Mouse (Mus musculus): ENCODE data around the gene Mcoln2. TPM values are rescaled to one million over a fixed set of nuclear protein-coding genes. Genes with fewer than 3 reads are reported as not detected.

The Mcoln2 gene
- polyA plus RNA-seq, 1 experiment from 2014 or later, result 0.97 TPM

DNA sequence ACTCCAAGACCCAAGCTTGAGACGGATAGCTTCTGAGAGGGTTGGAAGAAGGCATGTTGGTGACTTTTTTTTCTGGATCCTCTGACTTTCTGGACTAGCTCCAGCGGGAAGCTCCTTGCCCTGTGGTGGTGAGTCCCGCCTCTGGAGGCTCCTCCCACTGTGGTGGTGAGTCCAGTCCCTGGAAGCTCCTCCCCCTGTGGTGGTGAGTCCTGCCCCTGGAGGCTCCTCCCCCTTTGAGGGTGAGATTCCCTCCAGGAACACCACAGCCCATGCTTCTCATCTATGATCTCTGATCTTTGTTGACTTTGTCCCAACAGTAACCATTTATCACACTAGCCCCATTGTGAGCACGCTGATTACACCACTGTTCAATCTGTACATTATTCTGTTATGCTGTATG lies 12.6 kb downstream of the Mcoln2 start:
- Histone ChIP-seq H3K4me1 (ENCODE audit: control insufficient read depth, insufficient read depth, low read length) (no peaks in the 10 kb centered on the region), H3K27me3 (replicated peaks; ENCODE audit: control insufficient read depth, insufficient read depth, low read length) (no peaks in the 10 kb centered on the region), H3K4me2 (ENCODE audit: low read depth, low read length) (no peak overlapping the region), H3K9me3 (ENCODE audit: control insufficient read depth, low read length) (no peaks in the 10 kb centered on the region), H3K9ac (ENCODE audit: low read depth, low read length) (no peak overlapping the region), H3K27ac (replicated peaks; ENCODE audit: low read depth, low read length) (no peak overlapping the region), H3K4me3 (ENCODE audit: low read depth, low read length) (no peak overlapping the region), H3K36me3 (ENCODE audit: control insufficient read depth, insufficient read depth, low read length) (no peaks in the 10 kb centered on the region)
- DNase-seq (ENCODE audit: low spot score), result no peak
- WGBS, result 82% methylated on average over 4 of the region's 4 CpGs
- no peak for ATAC-seq (ENCODE audit: low read depth)

DNA sequence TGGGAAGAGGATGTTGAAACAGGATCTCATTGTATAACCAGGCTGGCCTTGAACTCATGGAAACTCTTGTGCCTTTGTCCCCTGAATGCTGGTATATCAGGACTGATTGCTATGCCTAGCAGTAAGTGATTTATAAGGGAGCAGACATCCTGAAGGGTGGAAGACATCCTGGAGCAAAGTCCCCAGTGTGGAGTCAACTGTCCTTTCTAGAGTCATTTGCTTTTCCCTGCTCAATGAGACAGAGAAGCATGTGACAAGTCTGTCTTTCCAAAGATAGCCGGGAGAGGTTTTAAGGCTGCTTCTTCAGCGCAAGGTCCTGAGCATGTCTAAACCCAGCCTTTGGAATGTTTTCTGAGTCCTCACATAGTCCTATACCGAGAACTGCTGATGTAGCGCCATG lies 19.7 kb downstream of the Mcoln2 start:
- H3K4me1 ChIP-seq (ENCODE audit: control insufficient read depth, insufficient read depth, low read length), result no peaks in the 10 kb centered on the region
- no peak for DNase-seq (ENCODE audit: low spot score)
- H3K36me3 ChIP-seq (ENCODE audit: control insufficient read depth, insufficient read depth, low read length), result no peaks in the 10 kb centered on the region
- WGBS, result 84% methylated on average over 4 of the region's 4 CpGs
- ATAC-seq (ENCODE audit: low read depth), result no peak
- no peak overlapping the region for H3K27ac ChIP-seq (replicated peaks; ENCODE audit: low read depth, low read length)
- H3K4me3 ChIP-seq (ENCODE audit: low read depth, low read length), result no peak overlapping the region
- H3K9me3 ChIP-seq (ENCODE audit: control insufficient read depth, low read length), result no peaks in the 10 kb centered on the region
- no peaks in the 10 kb centered on the region for H3K27me3 ChIP-seq (replicated peaks; ENCODE audit: control insufficient read depth, insufficient read depth, low read length)
- H3K4me2 ChIP-seq (ENCODE audit: low read depth, low read length), result no peak overlapping the region
- H3K9ac ChIP-seq (ENCODE audit: low read depth, low read length), result no peak overlapping the region

DNA sequence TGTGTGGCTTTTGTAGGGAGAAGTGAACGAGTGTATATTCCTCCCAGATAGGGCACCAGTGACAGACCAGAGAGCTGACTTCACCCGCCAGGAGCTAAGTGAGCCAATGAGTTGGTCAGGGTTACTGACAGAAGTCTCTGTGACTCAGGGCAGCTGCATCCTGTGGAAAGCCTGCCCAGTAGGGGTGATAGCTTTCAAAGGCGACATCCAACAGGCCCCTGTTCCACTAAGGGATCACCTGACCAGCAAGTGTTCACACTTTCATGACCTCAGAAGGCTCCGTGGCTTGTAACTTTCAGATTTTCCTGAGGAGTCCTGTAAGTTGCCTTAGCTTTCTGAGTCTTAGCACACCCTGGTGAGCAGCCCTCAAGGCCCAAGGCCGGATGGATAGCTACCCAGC lies 23.4 kb downstream of the Mcoln2 start:
- Histone ChIP-seq H3K4me3 (ENCODE audit: low read depth, low read length) (no peak overlapping the region), H3K4me2 (ENCODE audit: low read depth, low read length) (no peak overlapping the region), H3K36me3 (ENCODE audit: control insufficient read depth, insufficient read depth, low read length) (no peaks in the 10 kb centered on the region), H3K4me1 (ENCODE audit: control insufficient read depth, insufficient read depth, low read length) (no peaks in the 10 kb centered on the region), H3K9me3 (ENCODE audit: control insufficient read depth, low read length) (no peaks in the 10 kb centered on the region), H3K27me3 (replicated peaks; ENCODE audit: control insufficient read depth, insufficient read depth, low read length) (no peaks in the 10 kb centered on the region), H3K27ac (replicated peaks; ENCODE audit: low read depth, low read length) (no peak overlapping the region), H3K9ac (ENCODE audit: low read depth, low read length) (no peak overlapping the region)
- 74% methylated on average over 5 of the region's 5 CpGs for WGBS
- no peak for ATAC-seq (ENCODE audit: low read depth)
- DNase-seq (ENCODE audit: low spot score), result no peak

DNA sequence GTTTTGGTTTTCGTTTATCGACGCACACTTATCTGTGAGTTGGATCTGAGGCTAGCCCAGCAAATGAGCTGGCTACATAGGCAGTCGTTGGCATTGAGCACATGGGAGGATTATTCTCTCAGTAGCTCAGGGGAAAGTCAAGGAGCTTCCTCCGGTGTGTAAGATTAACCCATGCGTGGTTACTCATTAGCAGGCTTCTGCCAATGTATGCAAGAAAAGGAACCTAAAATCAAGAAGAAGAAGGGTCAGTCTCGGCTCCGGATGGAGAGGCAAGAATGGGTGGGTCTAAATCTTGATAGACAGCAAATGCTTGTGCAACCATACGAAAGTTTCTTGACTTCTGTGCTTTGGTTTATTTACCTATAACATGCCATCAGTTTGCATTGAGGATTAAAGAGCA lies 24.6 kb downstream of the Mcoln2 start:
- Histone ChIP-seq H3K4me1 (ENCODE audit: control insufficient read depth, insufficient read depth, low read length) (no peaks in the 10 kb centered on the region), H3K27ac (replicated peaks; ENCODE audit: low read depth, low read length) (no peak overlapping the region), H3K4me3 (ENCODE audit: low read depth, low read length) (no peak overlapping the region), H3K9ac (ENCODE audit: low read depth, low read length) (no peak overlapping the region), H3K27me3 (replicated peaks; ENCODE audit: control insufficient read depth, insufficient read depth, low read length) (no peaks in the 10 kb centered on the region), H3K4me2 (ENCODE audit: low read depth, low read length) (no peak overlapping the region), H3K9me3 (ENCODE audit: control insufficient read depth, low read length) (no peaks in the 10 kb centered on the region), H3K36me3 (ENCODE audit: control insufficient read depth, insufficient read depth, low read length) (no peaks in the 10 kb centered on the region)
- DNase-seq (ENCODE audit: low spot score) (no peak), ATAC-seq (ENCODE audit: low read depth) (no peak)
- WGBS, result 84% methylated on average over 9 of the region's 9 CpGs

DNA sequence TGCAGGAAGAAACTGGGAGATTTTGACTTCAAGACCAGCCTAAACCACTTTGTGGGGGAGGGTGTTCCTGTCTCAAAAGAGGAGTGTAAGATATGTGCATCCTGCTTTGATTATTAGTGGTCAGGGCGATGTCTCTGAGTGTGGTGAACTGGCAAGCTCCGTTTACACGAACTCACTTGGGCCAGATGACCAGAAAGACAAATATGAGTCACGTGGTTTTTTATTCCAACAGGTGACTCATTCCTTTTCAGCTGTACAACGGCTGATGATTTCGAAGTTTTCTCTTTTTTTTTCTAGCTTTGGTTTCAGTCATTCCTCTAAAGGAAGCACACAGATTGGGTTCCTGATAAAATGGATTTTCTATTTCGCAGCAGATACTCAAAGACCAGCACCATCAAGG lies 27.7 kb downstream of the Mcoln2 start:
- H3K27ac ChIP-seq (replicated peaks; ENCODE audit: low read depth, low read length), result no peak overlapping the region
- no peak overlapping the region for H3K4me3 ChIP-seq (ENCODE audit: low read depth, low read length)
- H3K9me3 ChIP-seq (ENCODE audit: control insufficient read depth, low read length), result no peaks in the 10 kb centered on the region
- H3K4me1 ChIP-seq (ENCODE audit: control insufficient read depth, insufficient read depth, low read length), result no peaks in the 10 kb centered on the region
- DNase-seq (ENCODE audit: low spot score) (no peak), ATAC-seq (ENCODE audit: low read depth) (no peak)
- no peaks in the 10 kb centered on the region for H3K27me3 ChIP-seq (replicated peaks; ENCODE audit: control insufficient read depth, insufficient read depth, low read length)
- peak overlapping the region; percentile 47 for H3K4me2 ChIP-seq (ENCODE audit: low read depth, low read length)
- H3K9ac ChIP-seq (ENCODE audit: low read depth, low read length), result no peak overlapping the region
- 81% methylated on average over 7 of the region's 7 CpGs for WGBS
- no peaks in the 10 kb centered on the region for H3K36me3 ChIP-seq (ENCODE audit: control insufficient read depth, insufficient read depth, low read length)

DNA sequence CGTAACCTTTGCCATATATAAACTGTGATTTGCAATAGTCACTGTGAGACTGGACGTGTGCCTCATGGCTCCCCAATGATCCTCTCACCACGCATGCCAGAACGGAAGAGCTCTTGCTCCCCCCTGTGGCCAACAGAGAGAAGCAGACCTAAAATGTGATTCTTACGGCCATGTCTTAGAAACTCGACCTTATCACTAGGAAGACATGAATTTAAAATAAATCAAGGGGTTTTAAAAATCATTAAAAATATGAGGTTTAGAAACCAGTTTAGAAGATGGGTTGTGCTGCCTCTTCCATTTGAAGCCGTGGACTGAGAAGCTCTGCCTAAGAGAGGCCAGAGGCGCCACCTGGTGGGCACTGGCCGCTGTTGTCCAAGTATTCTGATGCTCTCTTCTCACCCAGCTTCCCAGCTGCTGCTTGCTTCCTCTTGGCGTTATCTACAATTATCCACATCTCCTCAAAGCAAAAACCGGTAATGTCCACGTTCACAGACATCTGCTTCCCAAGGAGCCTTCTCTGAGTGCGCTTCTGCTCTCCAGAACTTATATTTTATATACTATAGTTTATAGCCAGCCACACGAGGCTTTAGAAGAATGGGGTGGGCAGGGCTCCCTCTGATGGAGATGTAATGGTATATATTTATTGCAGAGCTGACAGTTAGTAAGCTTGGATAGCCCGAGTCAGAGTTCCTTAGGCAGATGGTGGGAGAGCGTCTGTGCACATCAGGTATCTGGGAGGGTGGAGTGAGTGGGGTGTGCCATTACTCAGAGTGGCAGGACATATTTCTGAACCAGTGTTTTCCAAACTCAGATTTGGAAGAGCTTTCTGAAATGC lies 28.3 kb downstream of the Mcoln2 start:
- WGBS, result 4% methylated on average over 16 of the region's 16 CpGs
- DNase-seq (ENCODE audit: low spot score), result peak; percentile 89
- Histone ChIP-seq H3K4me2 (ENCODE audit: low read depth, low read length) (peak overlapping the region; percentile 47), H3K27ac (replicated peaks; ENCODE audit: low read depth, low read length) (no peak overlapping the region), H3K9me3 (ENCODE audit: control insufficient read depth, low read length) (no peaks in the 10 kb centered on the region), H3K9ac (ENCODE audit: low read depth, low read length) (peak overlapping the region; percentile 14), H3K4me3 (ENCODE audit: low read depth, low read length) (peak overlapping the region; percentile 18), H3K27me3 (replicated peaks; ENCODE audit: control insufficient read depth, insufficient read depth, low read length) (no peaks in the 10 kb centered on the region), H3K36me3 (ENCODE audit: control insufficient read depth, insufficient read depth, low read length) (no peaks in the 10 kb centered on the region), H3K4me1 (ENCODE audit: control insufficient read depth, insufficient read depth, low read length) (no peaks in the 10 kb centered on the region)
- peak; percentile 86 for ATAC-seq (ENCODE audit: low read depth)

DNA sequence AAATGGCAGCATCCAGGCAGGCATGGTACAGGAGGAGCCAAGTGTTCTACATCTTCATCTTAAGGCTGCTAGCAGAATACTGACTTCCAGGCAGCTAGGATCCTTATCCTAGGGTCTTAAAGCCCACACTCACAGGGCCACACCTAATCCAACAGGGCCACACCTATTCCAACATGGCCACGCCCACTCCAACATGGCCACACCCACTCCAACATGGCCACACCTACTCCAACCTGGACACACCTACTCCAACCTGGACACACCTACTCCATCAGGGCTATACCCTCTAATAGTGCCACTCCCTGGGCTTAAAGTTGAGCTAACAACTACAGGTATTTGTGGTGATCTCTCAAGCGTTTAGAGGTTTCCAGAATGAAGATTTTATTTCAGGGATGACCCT lies 30.7 kb downstream of the Mcoln2 start:
- Histone ChIP-seq H3K36me3 (ENCODE audit: control insufficient read depth, insufficient read depth, low read length) (no peaks in the 10 kb centered on the region), H3K27me3 (replicated peaks; ENCODE audit: control insufficient read depth, insufficient read depth, low read length) (no peaks in the 10 kb centered on the region), H3K4me3 (ENCODE audit: low read depth, low read length) (no peak overlapping the region), H3K27ac (replicated peaks; ENCODE audit: low read depth, low read length) (no peak overlapping the region), H3K4me1 (ENCODE audit: control insufficient read depth, insufficient read depth, low read length) (no peaks in the 10 kb centered on the region), H3K9ac (ENCODE audit: low read depth, low read length) (no peak overlapping the region), H3K4me2 (ENCODE audit: low read depth, low read length) (no peak overlapping the region), H3K9me3 (ENCODE audit: control insufficient read depth, low read length) (no peaks in the 10 kb centered on the region)
- DNase-seq (ENCODE audit: low spot score), result no peak
- ATAC-seq (ENCODE audit: low read depth), result no peak
- WGBS, result 43% methylated on average over 2 of the region's 2 CpGs

DNA sequence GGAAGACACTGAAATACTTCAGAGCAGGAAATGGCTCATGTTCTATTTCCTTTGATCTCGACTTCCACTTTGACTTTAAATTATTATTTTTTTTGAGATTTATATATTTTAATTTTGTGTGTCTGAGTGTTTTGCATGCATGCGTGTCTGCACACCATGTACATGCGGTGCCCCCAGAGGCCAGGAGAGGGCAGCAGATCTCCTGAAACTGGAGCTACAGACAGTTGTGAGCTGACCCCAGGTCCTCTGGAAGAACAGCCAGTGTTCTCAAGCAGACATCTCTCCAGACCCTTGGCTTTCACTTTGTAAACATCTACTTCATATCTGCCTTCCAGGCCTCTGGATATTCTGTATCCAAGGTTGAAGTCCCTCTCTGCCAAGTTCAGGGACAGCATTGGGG lies 31.4 kb downstream of the Mcoln2 start:
- no peaks in the 10 kb centered on the region for H3K9me3 ChIP-seq (ENCODE audit: control insufficient read depth, low read length)
- no peaks in the 10 kb centered on the region for H3K36me3 ChIP-seq (ENCODE audit: control insufficient read depth, insufficient read depth, low read length)
- no peak overlapping the region for H3K27ac ChIP-seq (replicated peaks; ENCODE audit: low read depth, low read length)
- H3K4me1 ChIP-seq (ENCODE audit: control insufficient read depth, insufficient read depth, low read length), result no peaks in the 10 kb centered on the region
- ATAC-seq (ENCODE audit: low read depth) (no peak), DNase-seq (ENCODE audit: low spot score) (peak; percentile 40)
- WGBS, result 43% methylated on average over 3 of the region's 3 CpGs
- H3K4me2 ChIP-seq (ENCODE audit: low read depth, low read length), result no peak overlapping the region
- no peak overlapping the region for H3K9ac ChIP-seq (ENCODE audit: low read depth, low read length)
- no peak overlapping the region for H3K4me3 ChIP-seq (ENCODE audit: low read depth, low read length)
- no peaks in the 10 kb centered on the region for H3K27me3 ChIP-seq (replicated peaks; ENCODE audit: control insufficient read depth, insufficient read depth, low read length)

DNA sequence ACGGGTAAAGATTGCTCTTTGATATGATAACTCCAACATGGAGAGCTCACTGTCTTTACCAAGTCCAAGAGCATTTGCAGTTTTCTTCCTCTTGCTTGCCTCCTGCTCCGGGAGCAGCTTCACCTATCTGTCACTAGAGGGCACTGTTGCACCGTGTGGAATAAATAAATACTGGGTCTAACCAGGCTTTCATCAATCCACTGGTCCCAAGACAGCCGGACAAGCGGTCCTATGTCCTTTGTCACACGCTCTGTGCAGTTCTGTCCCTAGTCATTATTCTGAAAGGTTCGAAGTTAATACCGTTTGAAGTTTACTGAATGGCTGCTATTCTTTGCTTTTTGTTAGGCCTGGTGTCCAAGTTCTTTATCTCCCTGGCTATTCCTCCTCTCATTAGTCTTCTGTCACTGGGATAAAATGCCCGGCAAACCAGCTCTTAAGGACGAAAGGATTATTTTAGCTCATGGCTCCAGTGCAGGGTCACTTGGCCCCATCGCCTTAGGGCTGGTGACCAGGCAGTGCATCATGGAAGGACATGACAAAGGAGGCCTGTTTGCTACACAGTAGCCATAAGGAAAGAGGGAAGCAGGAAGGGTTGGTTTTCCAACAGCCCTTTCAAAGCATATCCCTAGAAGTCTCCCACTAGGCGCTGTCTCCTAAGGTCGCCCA lies 35.5 kb downstream of the Mcoln2 start:
- no peaks in the 10 kb centered on the region for H3K27me3 ChIP-seq (replicated peaks; ENCODE audit: control insufficient read depth, insufficient read depth, low read length)
- H3K4me3 ChIP-seq (ENCODE audit: low read depth, low read length), result no peak overlapping the region
- 22% methylated on average over 13 of the region's 13 CpGs for WGBS
- H3K36me3 ChIP-seq (ENCODE audit: control insufficient read depth, insufficient read depth, low read length), result no peaks in the 10 kb centered on the region
- no peak overlapping the region for H3K9ac ChIP-seq (ENCODE audit: low read depth, low read length)
- H3K9me3 ChIP-seq (ENCODE audit: control insufficient read depth, low read length), result no peaks in the 10 kb centered on the region; the same call in 1 of the 2 replicates
- H3K27ac ChIP-seq (replicated peaks; ENCODE audit: low read depth, low read length), result no peak overlapping the region
- ATAC-seq (ENCODE audit: low read depth), result peak; percentile 64
- no peaks in the 10 kb centered on the region for H3K4me1 ChIP-seq (ENCODE audit: control insufficient read depth, insufficient read depth, low read length)
- DNase-seq (ENCODE audit: low spot score), result peak; percentile 87
- no peak overlapping the region for H3K4me2 ChIP-seq (ENCODE audit: low read depth, low read length)

All from embryonic facial prominence, embryonic 14.5 days (tissue).